Mouse (Mus musculus) adrenal gland, postnatal 10 days (tissue): ENCODE measurements at regions not wholly inside any gene's neighbourhood (a gene's known extent, or its start where the extent isn't known, plus 50 kb on each side); places are given as distances from the start of the nearest gene placed in this dataset.

Experiments used
- microRNA-seq: library from miRNA; unstranded; fragments of <30 nt; microRNA quantifications from one replicate; pipeline ENCODE4 v1.2.0, GENCODE M21; 2021

Small RNA genes lying in the stretch of these regions (microRNA-seq; reads per million reads assigned to microRNA genes)
- gene Mir181a-1 (175 reads per million, percentile 52 among the genes with 10 or more reads in this experiment), gene Mir181b-1 (30.5 reads per million, percentile 31 among the genes with 10 or more reads in this experiment)
